Mouse (Mus musculus) kidney, postnatal 14 days (tissue): ENCODE measurements around the gene Hoxd3.

ENCODE experiments used
- DNase-seq: peaks from one replicate; pipeline ENCODE4 v3.0.0; 2022; ENCODE audit warnings: mixed read lengths

The Hoxd3 gene

GRCm38 (mm10) chr2:74708676-74709075 lies 3.1 kb upstream of the Hoxd3 start:
- peak; percentile 65 for DNase-seq

- DNase-seq, result no peak
Measured at GRCm38 (mm10) chr2:74709465-74710419, 2.0 kb upstream of the Hoxd3 start.

GRCm38 (mm10) chr2:74710929-74711543 lies 691 bp upstream of the Hoxd3 start:
- no peak for DNase-seq

- DNase-seq, result no peak
Measured at GRCm38 (mm10) chr2:74713239-74714150, 1.8 kb downstream of the Hoxd3 start.

GRCm38 (mm10) chr2:74714156-74714789 lies 2.5 kb downstream of the Hoxd3 start:
- no peak for DNase-seq

- peak; percentile 72 for DNase-seq
Measured at GRCm38 (mm10) chr2:74714881-74715280, 3.2 kb downstream of the Hoxd3 start.

- DNase-seq, result peak; percentile 94
Measured at GRCm38 (mm10) chr2:74715504-74716241, 3.9 kb downstream of the Hoxd3 start.

- no peak for DNase-seq
Measured at GRCm38 (mm10) chr2:74720384-74720783, 8.7 kb downstream of the Hoxd3 start.

GRCm38 (mm10) chr2:74720955-74721491 lies 9.3 kb downstream of the Hoxd3 start:
- DNase-seq, result no peak

GRCm38 (mm10) chr2:74721882-74722281 lies 10.2 kb downstream of the Hoxd3 start:
- peak; percentile 44 for DNase-seq

- DNase-seq, result no peak
Measured at GRCm38 (mm10) chr2:74722949-74723348, 11.2 kb downstream of the Hoxd3 start.

- DNase-seq, result peak; percentile 64
Measured at GRCm38 (mm10) chr2:74724244-74725015, 12.7 kb downstream of the Hoxd3 start.

- no peak for DNase-seq
Measured at GRCm38 (mm10) chr2:74725171-74725570, 13.4 kb downstream of the Hoxd3 start.

- DNase-seq, result peak; percentile 51
Measured at GRCm38 (mm10) chr2:74726551-74726950, 14.8 kb downstream of the Hoxd3 start, which contains the start of gene Gm28230. Gene Gm28230, plus strand, starts transcription at chr2:74726728.

GRCm38 (mm10) chr2:74726973-74727639 lies 15.4 kb downstream of the Hoxd3 start:
- peak; percentile 35 for DNase-seq

- peak; percentile 26 for DNase-seq
Measured at GRCm38 (mm10) chr2:74727640-74728302, 16.0 kb downstream of the Hoxd3 start.

- no peak for DNase-seq
Measured at GRCm38 (mm10) chr2:74728303-74728680, 16.6 kb downstream of the Hoxd3 start.

GRCm38 (mm10) chr2:74730331-74730730 lies 18.6 kb downstream of the Hoxd3 start:
- DNase-seq, result no peak

- DNase-seq, result no peak
Measured at GRCm38 (mm10) chr2:74731055-74731454, 19.3 kb downstream of the Hoxd3 start.
